In the genomic region with DNA sequence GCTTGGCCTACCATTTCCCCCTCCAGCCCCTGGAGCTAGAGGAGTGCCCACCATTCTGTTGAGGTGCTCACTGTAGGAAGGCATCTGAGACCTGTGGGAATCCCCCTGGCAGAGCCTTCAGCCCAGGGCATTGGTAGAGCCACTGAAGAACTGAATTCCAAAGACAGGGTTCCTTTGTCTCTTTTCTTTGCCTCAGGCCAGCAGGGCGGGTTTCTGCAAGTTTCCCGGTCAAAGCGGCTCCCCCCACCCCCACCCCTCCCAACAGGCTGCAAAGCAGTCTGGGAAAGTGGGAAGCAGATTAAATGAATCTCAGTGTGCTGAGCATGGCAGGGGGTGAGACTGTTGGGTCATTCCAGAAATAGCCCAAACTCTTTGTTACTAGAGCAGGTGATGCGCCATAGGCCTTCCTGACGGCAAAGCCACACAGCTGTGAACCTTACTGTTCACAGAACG, we compare ENCODE assay signal across 9 mouse cellular contexts. TPM values are rescaled to one million over a fixed set of nuclear protein-coding genes. Genes with fewer than 3 reads are reported as not detected.
DNase-seq lines count a peak whose midpoint lies in the region; ATAC-seq and TF ChIP-seq lines count a peak whose summit lies in the region.
"Had no signal": no experiment of that assay in that cellular context is flagged by ENCODE, and none has a peak within 500 bp of the region (broad histone marks: within the 10 kb centered on the region; RNA-seq: fewer than 3 reads in every experiment).

No protein-coding gene starts in this region.

- WGBS in thymus, adult 2 months = 77% methylated on average over 6 of the region's 6 CpGs
- 35% methylated on average over 6 of the region's 6 CpGs for WGBS in limb, embryonic 14.5 days

- DNase-seq in cerebellum, postnatal 14 days = no peak
- no peak for DNase-seq in thymus, adult 2 months
- no peak for DNase-seq in thymus, adult 18-20 months
- DNase-seq in limb, embryonic 14.5 days (ENCODE audit: low spot score) = no peak
- no peak for DNase-seq in frontal cortex, postnatal 25 days (ENCODE audit: low spot score in 2 of 2)
- no peak for DNase-seq in spleen, postnatal 36 days (ENCODE audit: low spot score in 2 of 2)
- no peak for DNase-seq in B cell, adult 2 months
- DNase-seq: liver, embryonic 13.5 days had no signal

- peak overlapping the region; percentile 11; the same call in 1 of the 2 replicates for H3K4me2 ChIP-seq in limb, embryonic 14.5 days (replicated peaks; ENCODE audit: low read depth, low read length, severe bottlenecking)
- H3K4me2 ChIP-seq: liver, embryonic 13.5 days had no signal

- no peak for TF ChIP-seq CTCF in thymus, adult 2 months (IDR thresholded peaks at IDR 0.05; ENCODE audit: borderline replicate concordance, control insufficient read depth, extremely low read depth, insufficient read depth, low read length, poor library complexity)

- peak overlapping the region; percentile 29; the same call in 1 of the 2 replicates for H3K27ac ChIP-seq in thymus, adult 2 months (ENCODE audit: control insufficient read depth, insufficient read depth, low read length)
- H3K27ac ChIP-seq in limb, embryonic 14.5 days (replicated peaks; ENCODE audit: low read depth, low read length) = peak overlapping the region; percentile 79
- H3K27ac ChIP-seq: liver, embryonic 13.5 days had no signal

- H3K9ac ChIP-seq in limb, embryonic 14.5 days (ENCODE audit: low read depth, low read length, severe bottlenecking) = peak overlapping the region; percentile 32; the same call in 1 of the 2 replicates
- H3K9ac ChIP-seq: liver, embryonic 13.5 days had no signal

- no peak overlapping the region for H3K4me3 ChIP-seq in thymus, adult 2 months (ENCODE audit: control insufficient read depth, insufficient read depth, low read length)
- no peak overlapping the region for H3K4me3 ChIP-seq in limb, embryonic 14.5 days (replicated peaks; ENCODE audit: low read length)
- H3K4me3 ChIP-seq: liver, embryonic 13.5 days had no signal

- 0 out of 2 replicates have a peak, but pooled peaks have one; percentile 11 for ATAC-seq in cerebellum, adult (ENCODE audit: insufficient number of reproducible peaks, low FRiP score, low TSS enrichment)
- peak; percentile 29; the same call in 1 of the 2 replicates for ATAC-seq in limb, embryonic 14.5 days (ENCODE audit: low FRiP score, low read depth)

- H3K27me3 ChIP-seq in thymus, adult 2 months (ENCODE audit: control insufficient read depth, insufficient read depth, low read length) = no peaks in the 10 kb centered on the region
- H3K27me3 ChIP-seq in limb, embryonic 14.5 days (ENCODE audit: control insufficient read depth, insufficient read depth, low read length) = no peaks in the 10 kb centered on the region
- H3K27me3 ChIP-seq: liver, embryonic 13.5 days had no signal

- peaks cover 43% of the 10 kb centered on the region for H3K4me1 ChIP-seq in thymus, adult 2 months (replicated peaks; ENCODE audit: control insufficient read depth, insufficient read depth, low read length)
- H3K4me1 ChIP-seq in limb, embryonic 14.5 days (ENCODE audit: control insufficient read depth, insufficient read depth, low read length) = peaks cover 61% of the 10 kb centered on the region

- H3K9me3 ChIP-seq in limb, embryonic 14.5 days (ENCODE audit: control insufficient read depth, low read length) = no peaks in the 10 kb centered on the region
- H3K9me3 ChIP-seq: liver, embryonic 13.5 days had no signal

- TF ChIP-seq POLR2A in thymus, adult 2 months (IDR thresholded peaks at IDR 0.05; ENCODE audit: control insufficient read depth, extremely low read depth, insufficient read depth, low read length, poor library complexity) = no peak
- TF ChIP-seq POLR2A in limb, embryonic 14.5 days (IDR thresholded peaks at IDR 0.05; ENCODE audit: borderline replicate concordance, extremely low read depth, insufficient read depth, insufficient read length) = no peak

- H3K36me3 ChIP-seq in thymus, adult 2 months (ENCODE audit: control insufficient read depth, insufficient read depth, low read length) = no peaks in the 10 kb centered on the region
- H3K36me3 ChIP-seq in limb, embryonic 14.5 days (ENCODE audit: control insufficient read depth, insufficient read depth, low read length) = peaks cover 4% of the 10 kb centered on the region; the same call in 1 of the 2 replicates

RNA-seq across cellular contexts. Expression of a gene that starts 18.0 kb away (rescaled TPM):
- polyA plus RNA-seq in thymus, adult 2 months (2012; rRNA removed) = 1.3 and 1.6 TPM in 2 replicates
- polyA plus RNA-seq in limb, embryonic 14.5 days (2012; rRNA removed) = 1.7 and 2.1 TPM in 2 replicates
- polyA plus RNA-seq in limb, embryonic 14.5 days (2014; fragmentation: Nextera tagmentation; extraction: Ambion mirVana) = 0.15 and 0.39 TPM in 2 replicates
- polyA plus RNA-seq: liver, embryonic 13.5 days had no signal
